Mouse (Mus musculus): ENCODE results near the gene Gsx2. TPM values are rescaled to one million over a fixed set of nuclear protein-coding genes. Genes with fewer than 3 reads are reported as not detected.
A peak's percentile ranks its signal among the peaks of the same experiment; 100 is the strongest.

Gene Gsx2
- total RNA-seq, 1 experiment from 2014 or later = not detected

DNA sequence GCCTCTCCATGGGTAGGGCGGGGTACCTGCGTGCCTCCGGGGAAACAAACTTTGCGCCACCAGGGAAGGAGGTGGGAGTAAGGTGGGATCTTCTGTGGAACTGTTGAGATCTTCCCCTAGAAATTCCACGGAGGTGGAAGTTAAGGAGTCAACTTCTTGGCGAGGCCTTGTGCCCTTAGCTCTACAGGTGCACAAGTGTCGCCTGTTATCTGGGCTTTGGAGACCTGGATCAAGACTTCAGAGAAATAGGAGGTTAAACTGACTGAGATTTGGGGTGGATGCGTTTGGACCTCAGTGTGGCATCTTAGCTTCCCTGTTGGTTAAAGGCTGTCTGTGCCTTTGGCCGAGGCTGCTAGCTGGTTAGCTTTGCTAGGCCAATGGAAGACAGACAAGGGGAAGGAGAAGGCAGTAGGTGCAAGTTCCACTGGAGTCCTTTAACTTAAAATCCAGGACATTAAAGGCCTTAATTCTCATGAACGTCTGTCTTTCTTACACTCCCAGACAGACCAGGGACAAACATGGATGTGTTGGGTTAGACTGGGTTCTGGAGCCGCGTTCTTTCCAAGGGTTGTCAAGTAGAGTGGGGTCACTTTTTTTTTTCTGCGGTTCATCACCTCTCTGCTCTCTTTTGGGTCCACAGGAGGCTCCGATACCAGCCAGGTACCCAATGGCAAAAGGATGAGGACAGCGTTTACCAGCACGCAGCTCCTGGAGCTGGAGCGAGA lies 1.1 kb downstream of the Gsx2 start:
- no peak for DNase-seq

GRCm38 (mm10) chr5:75077051-75077380 lies 1.6 kb downstream of the Gsx2 start:
- no peak for DNase-seq

- DNase-seq = no peak
Observed at GRCm38 (mm10) chr5:75079564-75079963, 4.2 kb downstream of the Gsx2 start.

- no peak for DNase-seq
Observed at GRCm38 (mm10) chr5:75082439-75082838, 7.0 kb downstream of the Gsx2 start.

DNA sequence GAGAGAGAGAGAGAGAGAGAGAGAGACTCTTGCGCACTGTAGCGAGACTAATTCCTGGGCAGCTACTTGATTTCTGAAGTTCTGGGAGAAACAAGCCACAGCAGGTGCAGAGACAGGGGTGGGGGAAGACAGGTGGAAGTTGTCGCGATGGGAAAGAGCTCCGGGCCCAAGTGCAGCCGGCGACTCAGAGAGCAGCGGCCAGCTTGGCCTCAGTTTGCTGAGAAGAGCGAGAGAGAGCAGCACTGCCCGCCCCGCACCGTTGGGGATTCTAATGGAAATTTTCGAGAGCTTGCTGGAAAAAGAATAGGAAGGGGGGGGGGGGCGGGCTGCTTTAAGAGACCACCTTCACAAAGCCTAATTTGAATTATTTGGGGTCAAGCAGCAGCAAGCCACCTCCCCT lies 7.7 kb downstream of the Gsx2 start:
- no peak for DNase-seq

DNA sequence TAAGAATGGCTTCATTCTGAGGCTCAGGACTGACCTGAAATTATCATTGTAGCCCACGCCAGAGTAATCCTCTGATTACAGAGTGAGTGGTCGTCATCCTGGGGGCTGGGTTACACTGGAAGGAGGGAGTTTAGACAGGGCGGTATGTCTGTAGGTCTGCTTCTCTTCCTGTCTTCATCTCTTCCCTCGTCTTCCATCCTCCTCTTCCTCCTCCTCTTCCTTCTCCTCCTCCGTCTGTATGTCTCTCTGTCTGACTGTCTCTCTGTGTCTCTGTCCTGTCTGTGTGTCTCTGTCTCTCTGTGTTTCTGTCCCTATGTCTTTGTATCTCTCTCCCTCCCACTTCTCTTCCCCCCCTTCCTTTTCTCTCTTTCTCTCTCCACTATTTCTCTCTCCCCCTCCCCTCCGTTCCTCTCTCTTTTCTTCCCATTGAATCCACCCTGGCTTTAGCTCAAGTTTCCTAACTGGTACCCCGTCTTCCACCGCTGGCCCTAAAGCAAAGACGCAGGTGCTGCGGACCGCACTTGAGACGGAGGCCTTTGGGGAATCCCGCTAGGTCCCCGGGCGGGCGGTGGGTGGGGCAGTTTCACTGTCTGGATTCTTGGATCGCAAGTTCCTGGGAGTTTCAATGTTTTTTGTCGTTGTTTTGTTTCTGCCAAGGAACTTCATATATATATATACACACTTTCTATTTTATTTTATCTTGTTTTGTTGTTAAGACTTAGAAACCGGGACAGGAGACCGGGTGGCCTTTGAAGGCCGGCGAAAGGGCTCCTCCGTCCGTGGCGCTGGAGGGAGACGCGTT lies 8.4 kb downstream of the Gsx2 start:
- no peak for DNase-seq

- DNase-seq = no peak
Observed at GRCm38 (mm10) chr5:75084393-75084870, 9.0 kb downstream of the Gsx2 start.

- DNase-seq = no peak
Observed at GRCm38 (mm10) chr5:75084871-75085520, 9.6 kb downstream of the Gsx2 start.

DNA sequence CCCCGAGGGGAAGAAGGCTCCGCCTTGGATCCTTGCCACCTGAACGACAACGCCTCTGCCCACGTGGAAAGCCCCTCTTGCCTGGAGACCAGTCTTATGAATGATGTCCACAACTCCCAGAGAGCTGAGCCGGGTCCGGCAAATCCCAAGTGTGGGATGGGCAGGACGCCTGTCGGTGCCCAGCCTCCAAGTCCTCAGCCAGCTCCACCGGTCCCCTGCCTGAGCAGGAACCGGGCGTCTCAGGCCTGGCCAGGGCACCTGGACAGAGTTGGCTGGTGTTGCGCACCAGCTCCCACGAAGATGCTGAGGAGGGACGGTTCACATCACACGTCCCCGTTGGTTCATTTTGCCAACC lies 10.1 kb downstream of the Gsx2 start:
- no peak for DNase-seq

DNA sequence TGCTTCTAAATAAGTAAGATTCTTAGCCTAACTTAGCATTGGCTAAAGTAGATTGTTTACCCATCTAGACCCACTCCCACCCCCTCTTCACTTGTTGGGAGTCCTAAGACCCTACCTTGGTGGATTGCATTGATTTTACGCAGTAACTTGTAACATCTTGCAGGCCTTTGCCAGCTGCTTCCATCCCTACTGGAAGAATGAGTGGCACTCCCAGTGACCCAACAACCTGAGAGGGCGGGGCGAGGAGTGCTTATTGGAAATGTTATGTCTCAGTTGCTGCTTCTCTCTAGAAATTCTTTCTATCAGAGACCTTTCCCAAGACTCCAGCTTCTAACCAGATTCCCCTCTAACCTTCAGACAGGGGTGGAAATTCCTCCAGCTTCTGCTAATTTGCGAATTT lies 10.5 kb downstream of the Gsx2 start:
- no peak for DNase-seq

GRCm38 (mm10) chr5:75106511-75106910 lies 31.1 kb downstream of the Gsx2 start:
- DNase-seq = no peak

DNA sequence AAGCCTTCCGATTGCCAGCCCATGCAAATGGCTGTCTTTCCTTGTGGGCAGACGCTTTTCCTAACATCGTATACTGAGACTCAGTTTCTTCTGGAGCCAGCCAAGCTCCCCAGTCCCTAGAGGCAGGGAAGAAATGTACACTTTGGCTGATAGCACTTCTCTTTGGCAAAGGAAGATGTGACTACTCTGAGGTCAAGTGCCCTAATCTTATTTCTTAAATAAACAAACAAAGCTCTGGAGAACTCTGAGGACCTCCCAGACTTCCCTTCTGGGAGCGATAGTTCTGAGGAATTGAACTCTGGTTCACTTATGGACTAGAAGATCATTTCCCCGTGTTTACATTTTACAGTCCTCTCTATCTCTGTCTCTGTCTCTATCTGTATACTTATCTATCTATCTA lies 34.0 kb downstream of the Gsx2 start:
- DNase-seq = no peak

GRCm38 (mm10) chr5:75111781-75112180 lies 36.4 kb downstream of the Gsx2 start:
- no peak for DNase-seq

- DNase-seq = peak; percentile 21
Observed at GRCm38 (mm10) chr5:75118840-75119239, 43.4 kb downstream of the Gsx2 start.

GRCm38 (mm10) chr5:75121646-75122045 lies 46.2 kb downstream of the Gsx2 start:
- DNase-seq = no peak

Other genes starting within 250 kb of the Gsx2 start
- 29.6 and 30.8 TPM in 2 replicates for gene Chic2, start 30.8 kb upstream of the Gsx2 start, total RNA-seq (2021)
- 20.0 and 22.9 TPM in 2 replicates for gene Pdgfra, start 76.7 kb downstream of the Gsx2 start, total RNA-seq (2021)

All from adrenal gland, postnatal 25 days (tissue).